Mouse (Mus musculus) brown adipose tissue, adult 24 weeks (tissue): Measurements from ENCODE around the gene Wrnip1. TPM values are rescaled to one million over a fixed set of nuclear protein-coding genes. Genes with fewer than 3 reads are reported as not detected.
"Not testable (repeated sequence)": the region's sequence is repeated elsewhere in the genome, so short reads cannot be mapped to it uniquely, and the experiment has no call there.

Experiments used
- H3K27ac ChIP-seq: fragments of 200-500 bp; replicated peaks from 2 replicates; pipeline ENCODE4 v1.5.1; 2012; ENCODE audit warnings: low read depth, mild to moderate bottlenecking, low read length
- H3K4me1 ChIP-seq: fragments of 200-500 bp; 2 replicates; pipeline ENCODE4 v1.6.1; 2012; ENCODE audit warnings: low read length, mixed read lengths; ENCODE audit not compliant: control insufficient read depth, insufficient read depth, insufficient read length
- H3K4me3 ChIP-seq: fragments of 200-500 bp; 2 replicates; pipeline ENCODE4 v1.5.1; 2012; ENCODE audit warnings: low read depth, mild to moderate bottlenecking, low read length, moderate library complexity; ENCODE audit not compliant: insufficient read depth
- polyA plus RNA-seq: library from polyadenylated mRNA; stranded (reverse); fragments of >200 nt; gene quantifications from 2 replicates; pipeline ENCODE4 v1.2.4, GENCODE M21; 2012; ENCODE audit not compliant: missing spikeins, insufficient read depth, insufficient read length

The Wrnip1 gene
- polyA plus RNA-seq, 1 experiment: 8.0 TPM

DNA sequence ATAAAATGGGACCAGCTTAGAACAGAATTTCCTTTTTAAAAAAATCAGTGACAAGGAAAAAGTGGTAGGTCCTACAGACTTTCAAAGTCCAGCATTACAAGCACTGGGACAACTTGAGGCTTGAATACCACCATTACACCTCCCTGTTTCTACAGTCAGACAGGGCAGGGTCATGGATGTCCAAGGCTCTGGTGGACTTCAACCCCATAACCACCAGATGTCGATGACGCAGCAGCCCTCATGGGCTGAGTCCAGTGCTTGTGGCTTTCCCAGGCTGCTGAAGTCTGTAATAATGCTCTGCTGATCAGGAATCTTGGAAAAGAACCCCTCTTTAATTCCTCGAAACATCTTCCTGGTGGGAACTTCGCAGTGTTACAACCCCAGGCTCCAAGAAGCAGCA, 50.7 kb downstream of the Wrnip1 start:
- no peak overlapping the region for H3K27ac ChIP-seq
- H3K4me1 ChIP-seq: peaks cover 11% of the 10 kb centered on the region; the same call in 1 of the 2 replicates
- no peak overlapping the region for H3K4me3 ChIP-seq

DNA sequence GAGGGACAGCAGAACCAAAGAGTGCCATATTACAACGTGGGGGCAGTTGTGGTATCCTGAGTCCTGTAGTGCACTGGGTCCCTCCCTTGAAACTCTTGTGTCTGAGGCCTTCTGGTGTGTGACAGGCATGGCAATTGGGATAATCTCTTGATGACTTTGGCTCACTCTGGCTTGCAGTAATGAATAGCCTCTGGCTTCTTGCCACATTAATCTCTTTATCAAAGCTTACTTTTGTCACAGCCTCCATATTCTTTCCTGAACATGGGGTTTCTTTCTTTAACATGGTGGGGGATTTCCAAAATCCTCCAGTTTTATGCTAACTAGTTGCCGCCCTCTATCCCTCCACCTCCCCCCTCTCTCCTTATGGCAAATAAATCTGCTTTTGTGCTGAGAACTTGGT, 51.2 kb downstream of the Wrnip1 start:
- H3K4me3 ChIP-seq: no peak overlapping the region
- H3K4me1 ChIP-seq: peaks cover 11% of the 10 kb centered on the region; the same call in 1 of the 2 replicates
- H3K27ac ChIP-seq: no peak overlapping the region

DNA sequence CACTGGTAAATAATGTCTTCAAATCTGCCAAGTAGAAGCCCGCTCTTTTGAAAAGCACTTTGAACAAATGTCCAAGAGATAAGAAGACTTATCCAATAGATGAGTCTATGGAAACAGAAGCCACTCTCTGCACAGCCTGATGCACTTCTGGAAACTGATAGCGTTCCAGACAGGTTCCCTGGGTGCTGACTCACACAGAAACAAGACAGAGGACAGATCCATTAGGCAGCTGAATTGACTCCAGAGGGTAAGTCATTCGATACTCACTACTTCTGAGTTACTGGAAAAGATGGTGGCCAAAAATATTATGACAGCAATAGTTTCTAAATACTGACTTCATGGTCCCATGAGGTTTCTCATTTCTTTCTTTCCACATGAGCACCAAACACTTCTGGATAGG, 59.0 kb downstream of the Wrnip1 start:
- Histone ChIP-seq H3K4me3 (no peak overlapping the region), H3K27ac (no peak overlapping the region), H3K4me1 (no peaks in the 10 kb centered on the region)

DNA sequence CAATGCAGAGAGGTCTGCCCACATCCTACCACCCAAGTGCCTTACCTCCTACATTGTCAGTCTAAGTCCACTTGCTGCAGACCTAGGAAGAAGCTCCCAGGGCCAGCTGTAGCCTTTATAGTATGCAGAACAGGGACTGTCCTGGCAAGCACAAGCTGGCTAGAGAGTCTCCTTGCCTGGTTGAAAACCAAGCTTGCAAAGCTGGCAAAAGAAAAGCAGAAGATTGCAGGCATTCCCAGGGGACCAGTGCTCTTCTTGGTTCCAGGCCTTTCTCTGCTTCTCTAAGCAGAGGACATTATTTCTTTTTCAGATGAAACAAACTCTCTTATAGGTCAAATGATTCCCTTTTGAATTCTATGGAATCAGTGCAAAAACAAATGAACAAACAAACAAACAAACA, 61.6 kb downstream of the Wrnip1 start:
- Histone ChIP-seq H3K27ac (no peak overlapping the region), H3K4me3 (no peak overlapping the region), H3K4me1 (no peaks in the 10 kb centered on the region)

DNA sequence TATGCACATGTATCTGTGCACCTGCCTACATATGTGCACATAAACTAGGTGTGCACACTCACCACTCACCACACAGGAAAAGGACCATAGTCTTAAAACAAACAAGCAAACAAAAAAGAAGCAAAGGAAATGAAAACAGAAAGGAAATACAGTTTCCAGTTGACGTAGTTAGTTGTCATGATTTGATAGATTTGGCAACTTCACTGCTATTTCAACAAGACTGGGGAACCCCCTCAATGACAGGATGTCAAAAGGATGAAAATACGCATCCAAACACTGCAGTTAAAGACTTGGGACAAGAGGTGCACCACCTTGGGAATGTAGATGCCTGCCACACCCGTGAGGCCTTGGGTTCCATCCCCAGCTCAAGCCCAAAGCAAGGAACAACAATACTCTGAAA, 62.7 kb downstream of the Wrnip1 start:
- not testable (repeated sequence) for H3K27ac ChIP-seq, H3K4me3 ChIP-seq, H3K4me1 ChIP-seq

DNA sequence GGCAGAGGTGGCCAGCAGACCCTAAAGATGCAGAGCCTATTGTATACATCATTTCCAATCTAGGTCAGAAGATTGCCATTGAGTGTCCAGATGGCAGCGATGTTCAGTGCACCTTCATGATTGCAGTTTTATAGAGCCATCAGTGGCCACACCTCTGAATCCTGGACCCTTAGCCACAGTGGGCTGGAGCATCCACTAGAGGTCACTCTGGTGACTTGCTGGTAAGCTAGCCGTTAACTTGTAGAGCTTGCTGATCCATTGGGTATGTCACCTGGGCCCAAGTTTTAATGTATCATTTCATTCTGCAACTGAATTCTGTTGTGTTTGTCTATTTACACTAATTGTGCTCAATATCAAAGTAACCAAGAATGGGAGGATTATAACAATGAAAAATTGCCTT, 63.8 kb downstream of the Wrnip1 start:
- Histone ChIP-seq H3K4me1 (no peaks in the 10 kb centered on the region), H3K4me3 (no peak overlapping the region), H3K27ac (no peak overlapping the region)

DNA sequence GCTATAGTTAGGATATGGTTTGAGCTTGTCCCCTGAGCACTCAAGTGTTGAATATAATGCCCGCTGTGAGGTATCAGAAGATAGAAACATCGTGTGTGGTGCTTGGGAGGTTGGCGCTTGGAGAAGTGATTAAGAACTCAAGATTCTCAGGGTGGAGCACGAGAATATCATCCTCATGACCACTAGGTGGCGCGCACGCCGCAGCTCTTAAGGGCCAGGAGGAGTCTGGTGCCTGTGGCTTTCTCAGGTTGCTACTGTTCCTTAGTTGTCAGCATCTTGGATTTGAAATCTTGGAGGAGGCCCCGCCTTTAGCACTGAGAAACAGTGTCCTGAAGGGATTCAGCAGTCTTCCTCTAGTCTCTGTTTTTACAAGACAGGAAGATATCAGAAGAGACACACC, 64.6 kb downstream of the Wrnip1 start:
- no peak overlapping the region for H3K4me3 ChIP-seq

DNA sequence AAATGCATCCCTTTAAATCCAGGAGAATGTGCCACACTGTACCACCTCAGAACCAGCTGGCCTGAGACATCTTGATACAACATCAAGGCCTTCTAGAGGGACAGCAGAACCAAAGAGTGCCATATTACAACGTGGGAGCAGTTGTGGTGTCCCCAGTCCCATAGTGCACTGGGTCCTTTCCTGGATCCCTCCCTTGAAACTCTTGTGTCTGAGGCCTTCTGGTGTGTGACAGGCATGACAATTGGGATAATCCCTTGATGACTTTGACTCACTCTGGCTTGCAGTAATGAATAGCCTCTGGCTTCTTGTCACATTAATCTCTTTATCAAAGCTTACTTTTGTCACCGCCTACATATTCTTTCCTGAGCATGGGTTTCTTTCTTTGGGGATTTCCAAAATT, 65.2 kb downstream of the Wrnip1 start:
- Histone ChIP-seq H3K4me1 (no peaks in the 10 kb centered on the region), H3K4me3 (no peak overlapping the region), H3K27ac (no peak overlapping the region)

More for the DNA sequence above, 64.6 kb downstream of the Wrnip1 start:
- Histone ChIP-seq H3K4me1 (no peaks in the 10 kb centered on the region), H3K27ac (no peak overlapping the region)

DNA sequence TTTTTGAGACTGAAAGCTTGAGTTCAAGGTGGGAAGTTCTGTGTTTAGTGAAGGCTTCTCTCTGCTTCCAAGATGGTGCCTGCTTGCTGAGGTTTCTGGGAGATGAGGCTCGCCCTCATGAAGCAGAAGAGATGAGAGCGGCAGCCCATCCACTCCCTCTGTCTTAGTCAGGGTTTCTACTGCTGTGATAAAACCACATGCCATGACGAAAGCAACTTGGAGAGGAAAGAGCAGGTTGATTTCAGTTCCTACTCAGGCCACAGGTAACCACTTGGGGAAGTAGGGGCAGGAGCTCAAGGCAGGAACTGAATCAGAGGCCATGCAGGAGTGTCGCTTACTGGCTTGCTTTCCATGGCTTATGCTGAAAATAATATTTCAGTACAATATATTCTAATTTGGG, 66.4 kb downstream of the Wrnip1 start:
- H3K4me1 ChIP-seq, H3K27ac ChIP-seq, H3K4me3 ChIP-seq: not testable (repeated sequence)

DNA sequence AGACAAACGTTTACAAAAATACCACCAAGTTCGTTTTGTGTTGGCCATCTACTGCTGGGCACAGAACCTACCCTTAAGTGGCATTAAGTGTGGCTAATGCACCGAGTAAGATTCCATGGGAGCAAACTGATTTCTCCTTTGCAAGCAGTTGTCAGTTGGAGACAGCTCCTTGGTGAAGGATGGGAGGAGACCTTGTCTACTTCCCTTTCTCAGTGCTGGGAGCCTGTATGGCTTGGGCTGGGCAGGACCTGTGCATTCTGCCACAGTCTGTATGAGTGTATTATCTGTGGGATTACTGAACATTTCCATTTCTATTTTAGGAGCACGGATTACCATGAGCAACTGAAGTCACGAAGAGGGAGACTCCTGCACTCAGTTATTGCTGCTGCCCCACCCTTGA, 67.0 kb downstream of the Wrnip1 start:
- no peak overlapping the region for H3K4me3 ChIP-seq
- no peak overlapping the region for H3K27ac ChIP-seq
- H3K4me1 ChIP-seq: no peaks in the 10 kb centered on the region

Other genes with a start within 250 kb of the Wrnip1 start
- gene Mylk4, start 18.1 kb upstream of the Wrnip1 start, polyA plus RNA-seq: 2.5 and 11.1 TPM in 2 replicates
- not detected in 2 replicates for gene D930007J09Rik, start 811 bp downstream of the Wrnip1 start, polyA plus RNA-seq
- 2.0 and 4.4 TPM in 2 replicates for gene Serpinb1a, start 49.1 kb downstream of the Wrnip1 start, polyA plus RNA-seq
- not detected in 2 replicates for gene Serpinb1c, start 96.2 kb downstream of the Wrnip1 start, polyA plus RNA-seq
- 1.2 and 2.9 TPM in 2 replicates for gene Serpinb6b, start 163.2 kb downstream of the Wrnip1 start, polyA plus RNA-seq
- 6.1 and 9.8 TPM in 2 replicates for gene Serpinb9, start 201.2 kb downstream of the Wrnip1 start, polyA plus RNA-seq
- not detected in 2 replicates for gene Serpinb9b, start 225.4 kb downstream of the Wrnip1 start, polyA plus RNA-seq